Mouse (Mus musculus) embryonic fibroblast, embryonic 13.5 days (primary cell): ENCODE measurements around the gene Rbms1. TPM values are rescaled to one million over a fixed set of nuclear protein-coding genes. Genes with fewer than 3 reads are reported as not detected.

Experiments used
- H3K27ac ChIP-seq: 2 replicates; pipeline ENCODE4 v1.5.1; 2012; ENCODE audit warnings: low read length, control low read depth, inconsistent platforms; ENCODE audit not compliant: insufficient read depth
- H3K4me1 ChIP-seq: 2 replicates; pipeline ENCODE4 v1.6.1; 2011; ENCODE audit warnings: low read length; ENCODE audit not compliant: control insufficient read depth, insufficient read depth
- H3K4me3 ChIP-seq: 2 replicates; pipeline ENCODE4 v1.5.1; 2011; ENCODE audit warnings: mild to moderate bottlenecking, control low read depth, low read length; ENCODE audit not compliant: insufficient read depth
- CTCF ChIP-seq: IDR thresholded peaks from 2 replicates; pipeline ENCODE4 v1.5.1; 2011; ENCODE audit warnings: mild to moderate bottlenecking, control low read depth, low read length, moderate library complexity, borderline replicate concordance; ENCODE audit not compliant: insufficient read depth
- POLR2A ChIP-seq: IDR thresholded peaks from 2 replicates; pipeline ENCODE4 v1.6.1; 2011; ENCODE audit warnings: low read depth, mild to moderate bottlenecking, control low read depth, low read length, moderate library complexity
- polyA plus RNA-seq: library from polyadenylated mRNA; stranded (reverse); fragments of >200 nt; gene quantifications from 2 replicates; pipeline ENCODE4 v1.2.4, GENCODE M21; 2011; ENCODE audit warnings: low read depth; ENCODE audit not compliant: missing spikeins, insufficient read length

Rbms1 gene
- polyA plus RNA-seq, 1 experiment: 222 TPM

DNA sequence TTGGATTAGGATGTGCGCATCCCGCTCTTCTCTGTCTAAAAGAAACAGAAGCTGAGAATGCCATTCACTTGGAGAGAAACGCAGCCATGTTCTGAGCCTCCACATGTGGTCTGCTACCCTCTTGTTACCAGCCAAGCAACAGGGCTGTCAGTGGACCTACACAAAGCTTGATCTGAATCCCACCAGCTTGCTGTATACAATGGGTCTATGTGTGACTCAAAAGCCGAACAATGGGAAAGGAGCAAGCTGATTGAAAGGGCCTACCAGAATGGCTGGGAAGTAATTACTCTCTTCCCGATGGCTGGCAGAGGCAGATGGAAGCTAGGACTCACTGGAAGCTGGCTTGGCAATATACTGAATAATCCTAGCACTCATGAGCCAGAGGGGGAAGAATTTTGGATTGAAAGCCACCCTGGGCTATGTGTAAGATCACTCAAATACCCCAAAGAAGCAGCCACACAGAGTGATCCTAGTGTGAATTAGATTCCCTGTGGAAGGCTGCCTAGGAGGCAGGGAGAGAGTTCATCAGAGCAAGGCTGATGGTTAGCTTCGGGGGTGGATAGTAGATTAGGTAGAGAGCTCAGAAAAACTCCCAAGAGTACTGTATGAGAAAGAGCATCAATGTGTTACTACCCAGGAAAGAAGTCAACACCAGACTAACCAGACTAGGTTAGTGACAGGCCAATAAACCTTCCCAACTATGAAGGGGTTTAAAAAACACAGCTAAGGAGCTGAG is 174.7 kb downstream of the Rbms1 start:
- Histone ChIP-seq H3K27ac (no peak overlapping the region), H3K4me1 (peaks cover 9% of the 10 kb centered on the region), H3K4me3 (no peak overlapping the region)
- TF ChIP-seq CTCF (no peak), POLR2A (no peak)

DNA sequence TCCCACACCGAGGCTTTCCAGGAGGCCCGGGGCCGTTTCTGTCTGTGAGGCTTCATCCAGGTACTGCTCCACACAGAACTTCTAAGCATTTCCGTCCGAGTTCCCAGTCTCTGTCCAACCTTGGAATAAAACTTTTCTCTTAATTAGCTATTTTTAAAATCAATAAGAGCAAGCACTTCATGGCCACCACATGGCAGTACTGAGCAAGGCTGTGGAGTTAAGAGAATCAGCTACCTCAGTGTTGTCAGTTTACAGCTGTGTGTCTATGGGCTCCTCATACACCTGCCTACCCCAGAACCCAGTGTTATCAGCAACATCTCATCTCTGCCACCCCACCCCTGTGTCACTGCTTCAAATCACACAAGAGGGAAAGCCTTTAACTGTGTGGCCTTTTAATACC is 175.9 kb downstream of the Rbms1 start:
- peaks cover 9% of the 10 kb centered on the region for H3K4me1 ChIP-seq
- no peak overlapping the region for H3K27ac ChIP-seq
- TF ChIP-seq CTCF: no peak
- TF ChIP-seq POLR2A: no peak
- no peak overlapping the region for H3K4me3 ChIP-seq

DNA sequence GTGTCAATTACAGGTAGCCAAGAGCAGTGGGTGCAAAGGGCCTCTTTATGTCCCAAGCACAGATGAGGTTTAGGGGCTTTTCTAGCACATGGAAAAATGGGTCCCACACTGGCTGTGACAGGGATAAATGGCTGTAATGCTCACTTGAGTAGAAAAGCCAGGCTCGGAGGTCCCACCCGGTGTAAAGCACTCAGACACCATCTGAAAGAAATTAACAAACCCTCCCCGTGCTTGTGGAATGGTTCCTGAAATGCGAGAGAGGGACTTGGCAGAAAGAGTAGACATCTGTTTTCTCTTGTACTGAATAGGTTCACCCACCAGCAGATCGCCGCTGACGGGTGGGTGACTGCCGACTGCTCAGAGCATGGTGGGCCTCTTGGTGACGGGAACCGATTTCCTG is 176.7 kb downstream of the Rbms1 start:
- TF ChIP-seq CTCF (no peak), POLR2A (no peak)

DNA sequence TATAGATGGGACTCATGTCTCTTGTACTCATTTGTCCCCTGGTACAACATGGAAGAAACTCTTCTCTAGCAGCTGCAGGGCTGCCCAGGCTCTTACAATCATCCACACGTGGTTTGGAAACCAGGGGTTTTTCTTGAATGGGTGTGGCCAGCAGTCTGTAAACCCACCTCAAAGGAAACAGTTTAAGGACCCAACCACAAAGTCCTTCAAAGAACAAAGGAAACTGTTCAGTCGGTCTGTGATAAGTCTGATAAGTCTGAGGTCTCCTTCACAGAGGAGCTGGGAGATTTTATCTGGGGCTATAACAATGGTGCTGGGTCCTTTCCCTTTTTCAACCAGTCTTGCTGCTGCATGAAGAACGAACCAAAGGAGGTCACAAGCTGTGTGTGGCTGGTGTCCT is 188.5 kb downstream of the Rbms1 start:
- H3K27ac ChIP-seq: no peak overlapping the region
- no peaks in the 10 kb centered on the region for H3K4me1 ChIP-seq
- H3K4me3 ChIP-seq: no peak overlapping the region
- TF ChIP-seq CTCF: no peak
- no peak for TF ChIP-seq POLR2A

More for the DNA sequence above, 176.7 kb downstream of the Rbms1 start:
- Histone ChIP-seq H3K4me3 (no peak overlapping the region), H3K27ac (peak overlapping the region; percentile 47; the same call in 1 of the 2 replicates), H3K4me1 (peaks cover 9% of the 10 kb centered on the region)

- no peak overlapping the region for H3K27ac ChIP-seq
- no peak overlapping the region for H3K4me3 ChIP-seq
- no peaks in the 10 kb centered on the region for H3K4me1 ChIP-seq
- TF ChIP-seq POLR2A (no peak), CTCF (no peak)
These were observed 189.4 kb downstream of the Rbms1 start for GRCm38 (mm10) chr2:60773592-60773991.

DNA sequence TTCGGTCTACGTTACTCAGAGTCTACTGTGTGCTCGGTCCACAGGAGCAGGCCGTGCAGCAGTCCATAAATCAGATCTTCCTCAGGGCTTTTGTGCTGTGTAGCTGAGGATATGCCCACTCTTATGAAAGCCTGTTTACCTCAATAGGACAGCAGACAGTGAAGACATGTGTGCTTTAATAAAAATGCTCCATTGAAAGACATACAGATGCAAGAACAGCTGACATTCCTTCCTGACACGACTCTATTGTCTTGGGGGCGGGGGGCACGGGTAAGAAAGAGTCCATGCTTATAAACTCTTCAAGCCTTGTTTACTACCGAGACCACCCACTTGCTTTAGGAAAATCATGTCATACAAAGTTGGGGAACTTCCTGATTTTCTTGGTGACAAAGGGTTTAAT is 196.6 kb downstream of the Rbms1 start:
- Histone ChIP-seq H3K27ac (no peak overlapping the region), H3K4me1 (no peaks in the 10 kb centered on the region), H3K4me3 (no peak overlapping the region)
- TF ChIP-seq POLR2A: no peak
- TF ChIP-seq CTCF: no peak

- no peak for TF ChIP-seq POLR2A
- H3K4me1 ChIP-seq: no peaks in the 10 kb centered on the region
- no peak overlapping the region for H3K4me3 ChIP-seq
- H3K27ac ChIP-seq: no peak overlapping the region
These were observed 206.8 kb downstream of the Rbms1 start for GRCm38 (mm10) chr2:60756218-60756617.

DNA sequence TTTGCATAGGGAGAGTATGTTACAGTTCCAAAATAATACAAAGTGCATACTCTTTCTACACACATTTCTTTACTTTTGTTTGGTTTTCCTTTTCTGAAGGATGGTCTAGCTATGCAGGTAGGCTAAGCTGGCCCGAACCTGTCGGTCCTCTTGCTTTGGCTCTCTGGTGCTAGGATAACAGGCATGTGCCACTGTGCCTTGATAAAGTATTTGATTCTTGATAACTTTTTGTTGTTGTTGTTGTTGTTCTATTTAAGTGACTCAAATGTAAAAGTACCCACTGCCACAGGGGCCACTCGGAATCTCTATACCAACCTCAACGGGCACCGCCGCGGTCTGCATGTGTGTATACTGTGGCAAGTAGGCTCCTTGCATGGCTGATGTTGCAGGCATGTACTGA is 207.9 kb downstream of the Rbms1 start:
- TF ChIP-seq POLR2A (no peak), CTCF (no peak)
- H3K4me1 ChIP-seq: no peaks in the 10 kb centered on the region
- H3K27ac ChIP-seq: no peak overlapping the region

DNA sequence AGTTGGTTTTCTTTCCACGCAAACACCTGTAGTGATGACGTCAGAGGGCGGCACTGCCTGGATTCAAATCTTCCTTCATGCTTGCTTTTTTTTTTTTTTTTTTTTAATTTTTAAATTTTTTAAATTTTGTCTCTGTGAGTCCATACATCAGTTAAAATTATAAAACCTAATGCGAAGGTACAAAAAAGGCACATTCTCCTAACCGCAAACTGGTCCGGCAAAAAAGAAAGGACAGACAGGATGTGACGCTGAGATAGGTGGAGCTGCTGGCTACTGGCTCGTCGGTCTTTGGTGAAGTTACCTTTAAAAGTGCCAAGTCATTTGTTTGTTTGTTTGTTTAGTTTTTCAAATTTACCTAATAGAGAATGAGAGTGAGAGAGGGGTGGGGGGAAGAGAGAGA is 211.7 kb downstream of the Rbms1 start:
- H3K4me1 ChIP-seq: peaks cover 18% of the 10 kb centered on the region
- TF ChIP-seq CTCF (no peak), POLR2A (no peak)

More for the DNA sequence above, 207.9 kb downstream of the Rbms1 start:
- H3K4me3 ChIP-seq: no peak overlapping the region

DNA sequence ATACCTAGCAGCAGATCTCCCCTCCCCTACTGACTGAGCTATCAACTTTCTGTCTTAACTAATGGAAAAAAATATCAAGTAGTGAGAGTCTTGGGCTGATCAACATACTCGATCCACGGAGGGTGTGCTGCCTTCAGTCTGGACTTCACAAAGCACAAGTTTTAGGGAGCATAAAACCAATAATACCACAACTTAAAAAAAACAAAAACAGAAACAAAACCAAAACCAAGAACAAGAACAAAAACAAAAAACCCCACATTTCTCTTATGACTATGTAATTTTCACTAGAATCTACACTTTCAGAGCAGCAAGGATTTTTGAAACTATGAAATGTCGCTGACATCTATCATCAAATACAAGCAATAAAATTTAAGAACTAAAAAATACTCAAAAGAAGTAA is 212.4 kb downstream of the Rbms1 start:
- TF ChIP-seq POLR2A: no peak
- TF ChIP-seq CTCF: no peak
- Histone ChIP-seq H3K4me3 (no peak overlapping the region), H3K27ac (no peak overlapping the region), H3K4me1 (peaks cover 18% of the 10 kb centered on the region)

More for the DNA sequence above, 211.7 kb downstream of the Rbms1 start:
- no peak overlapping the region for H3K4me3 ChIP-seq
- H3K27ac ChIP-seq: no peak overlapping the region

DNA sequence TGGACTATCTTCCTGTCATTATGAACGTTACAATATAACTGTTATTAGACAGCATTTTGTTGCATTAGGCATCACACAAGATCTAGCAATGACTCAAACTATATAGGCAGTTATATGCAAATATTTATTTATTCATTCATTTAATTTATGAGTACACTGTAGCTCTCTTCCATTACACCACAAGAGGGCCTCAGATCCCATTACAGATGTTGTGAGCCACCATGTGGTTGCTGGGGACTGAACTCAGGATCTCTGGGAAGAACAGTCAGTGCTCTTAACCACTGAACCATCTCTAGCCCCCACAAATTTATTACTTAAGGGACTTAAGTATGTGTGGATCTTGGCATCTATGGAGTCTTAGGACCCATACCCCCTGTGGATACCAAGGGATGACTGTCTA is 214.4 kb downstream of the Rbms1 start:
- Histone ChIP-seq H3K4me1 (peaks cover 18% of the 10 kb centered on the region), H3K4me3 (no peak overlapping the region), H3K27ac (no peak overlapping the region)
- TF ChIP-seq POLR2A: no peak
- no peak for TF ChIP-seq CTCF

- H3K4me3 ChIP-seq: no peak overlapping the region
- no peak for TF ChIP-seq POLR2A
- no peak for TF ChIP-seq CTCF
- peaks cover 18% of the 10 kb centered on the region for H3K4me1 ChIP-seq
- H3K27ac ChIP-seq: peak overlapping the region; percentile 59
These were observed 215.4 kb downstream of the Rbms1 start for GRCm38 (mm10) chr2:60747590-60747989.
